Mouse (Mus musculus) spleen, adult 2 months (tissue): ENCODE results near the gene Klrb1f. TPM values are rescaled to one million over a fixed set of nuclear protein-coding genes. Genes with fewer than 3 reads are reported as not detected.

Experiments
- DNase-seq, 2 experiments: peaks; one replicate each; pipeline versions ENCODE4 v3.0.0 to v3.0.0-alpha.2; 2012 to 2021; ENCODE audit warnings: low spot score in 2 of 2, low read depth in 1 of 2
- H3K27ac ChIP-seq: fragments of 200-500 bp; 2 replicates; pipeline ENCODE4 v1.5.1; 2012; ENCODE audit warnings: low read length, inconsistent platforms; ENCODE audit not compliant: insufficient read depth
- H3K27me3 ChIP-seq: fragments of 200-500 bp; 2 replicates; pipeline ENCODE4 v1.6.1; 2012; ENCODE audit warnings: mild to moderate bottlenecking, moderate library complexity, low read length, inconsistent platforms; ENCODE audit not compliant: control insufficient read depth, insufficient read depth
- H3K36me3 ChIP-seq: fragments of 200-500 bp; 2 replicates; pipeline ENCODE4 v1.6.1; 2012; ENCODE audit warnings: mild to moderate bottlenecking, low read length, inconsistent platforms; ENCODE audit not compliant: control insufficient read depth, insufficient read depth
- H3K4me1 ChIP-seq: fragments of 200-500 bp; 2 replicates; pipeline ENCODE4 v1.6.1; 2011; ENCODE audit warnings: inconsistent platforms; ENCODE audit not compliant: control insufficient read depth, insufficient read depth, insufficient read length
- H3K4me3 ChIP-seq: fragments of 200-500 bp; 2 replicates; pipeline ENCODE4 v1.5.1; 2011; ENCODE audit warnings: mild to moderate bottlenecking, inconsistent platforms; ENCODE audit not compliant: insufficient read depth, insufficient read length; ENCODE audit errors: extremely low read depth
- CTCF ChIP-seq: fragments of 200-500 bp; IDR thresholded peaks from 2 replicates; pipeline ENCODE4 v1.5.1; 2011; ENCODE audit warnings: mild to moderate bottlenecking, inconsistent platforms; ENCODE audit not compliant: insufficient read depth, insufficient read length, insufficient replicate concordance; ENCODE audit errors: extremely low read depth
- POLR2A ChIP-seq: fragments of 200-500 bp; IDR thresholded peaks from 2 replicates; pipeline ENCODE4 v1.6.1; 2011; ENCODE audit warnings: low read depth, low read length, inconsistent platforms
- WGBS: fragments of 180-500 bp; shearing (Covaris S2); methylation state at CpG from one replicate; pipeline ENCODE4 v1.1.7; 2018; 5-methylcytosine and 5-hydroxymethylcytosine counted together
- polyA plus RNA-seq: library from polyadenylated mRNA; depleted of rRNA; stranded (reverse); fragments of >200 nt; gene quantifications from 2 replicates; pipeline ENCODE4 v1.2.3, GENCODE M21; 2012

The Klrb1f gene
- polyA plus RNA-seq, 1 experiment, result 1.8 TPM

DNA sequence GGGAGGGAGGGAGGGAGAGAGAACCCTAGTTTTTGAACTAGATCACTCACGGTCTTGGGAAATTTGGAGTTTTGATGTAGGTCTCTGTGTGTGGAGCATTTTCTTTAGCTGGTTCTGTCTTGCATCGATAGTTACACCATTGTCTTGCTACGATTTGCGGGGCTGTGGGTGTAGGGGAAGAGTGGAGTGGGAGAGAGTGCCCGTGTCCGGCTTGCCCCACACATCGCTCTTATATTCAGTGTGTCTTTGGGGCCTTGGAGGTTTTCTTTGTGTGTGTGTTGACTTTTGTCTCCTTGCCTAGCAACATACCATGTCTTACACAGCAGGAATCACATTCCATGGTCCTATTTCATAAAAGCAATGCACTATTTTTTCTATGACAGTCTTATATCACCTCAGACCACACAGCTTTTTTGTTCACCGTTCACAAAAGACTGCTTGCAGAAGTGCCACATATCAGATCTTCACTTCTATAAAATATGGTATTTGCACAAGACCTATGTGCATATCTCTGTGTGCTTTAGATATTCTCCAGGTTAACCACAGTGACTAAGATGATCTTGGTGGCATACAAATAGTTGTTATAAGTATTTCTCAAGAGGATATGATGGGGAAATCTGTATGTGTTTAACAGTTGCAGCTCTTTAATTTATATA, 4.0 kb downstream of the Klrb1f start:
- H3K4me1 ChIP-seq, result peaks cover 2% of the 10 kb centered on the region; the same call in 1 of the 2 replicates
- H3K4me3 ChIP-seq, result peak overlapping the region; percentile 9; the same call in 1 of the 2 replicates
- no peaks in the 10 kb centered on the region for H3K27me3 ChIP-seq
- TF ChIP-seq CTCF, result no peak
- WGBS, result 15% methylated on average over 8 of the region's 8 CpGs
- DNase-seq, result no peak
- H3K36me3 ChIP-seq, result no peaks in the 10 kb centered on the region
- H3K27ac ChIP-seq, result peak overlapping the region; percentile 68; the same call in 1 of the 2 replicates

DNA sequence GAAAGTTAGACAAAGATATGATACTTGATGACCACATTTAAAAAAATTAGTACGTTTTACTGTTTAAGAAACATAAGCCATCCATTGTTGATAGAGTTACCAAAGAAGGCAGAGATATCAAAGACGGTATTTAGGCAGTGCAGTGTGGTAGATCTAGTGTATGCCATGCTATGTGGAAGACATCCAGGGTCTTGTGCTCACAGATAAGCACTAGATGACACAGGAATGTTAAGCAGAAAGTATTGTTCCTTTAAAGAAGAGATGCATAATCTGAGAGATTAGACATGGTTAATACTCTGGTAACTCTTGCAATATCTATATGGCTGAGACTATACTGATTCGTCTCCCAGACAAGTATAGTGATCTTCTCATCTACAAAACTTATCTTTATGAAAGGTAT, 5.4 kb downstream of the Klrb1f start:
- 81% methylated on average over 3 of the region's 3 CpGs for WGBS
- Histone ChIP-seq H3K27me3 (no peaks in the 10 kb centered on the region), H3K4me1 (peaks cover 2% of the 10 kb centered on the region; the same call in 1 of the 2 replicates), H3K27ac (no peak overlapping the region), H3K36me3 (no peaks in the 10 kb centered on the region), H3K4me3 (no peak overlapping the region)
- DNase-seq, result no peak
- TF ChIP-seq POLR2A (no peak), CTCF (no peak)

DNA sequence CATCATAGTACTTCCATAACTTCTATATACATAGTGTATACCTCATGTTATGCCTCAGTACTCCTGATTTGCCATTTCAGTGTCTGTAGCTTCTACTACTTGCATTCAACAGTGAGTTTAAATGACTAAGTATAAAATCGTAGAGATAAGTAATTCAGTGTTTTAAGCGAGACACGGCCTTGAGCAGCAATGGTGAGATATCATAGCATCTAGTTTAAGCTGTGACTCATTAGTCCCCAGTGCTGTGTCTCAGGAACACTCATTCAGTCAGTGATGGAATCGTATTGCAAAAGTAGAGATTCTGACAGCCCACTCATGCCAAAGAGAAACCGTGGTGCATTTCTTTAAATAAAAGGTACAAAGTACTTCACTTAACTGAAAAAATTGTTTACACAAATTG, 6.0 kb downstream of the Klrb1f start:
- H3K27me3 ChIP-seq, result no peaks in the 10 kb centered on the region
- H3K27ac ChIP-seq, result no peak overlapping the region
- H3K4me1 ChIP-seq, result peaks cover 2% of the 10 kb centered on the region; the same call in 1 of the 2 replicates
- H3K4me3 ChIP-seq, result no peak overlapping the region
- TF ChIP-seq POLR2A (no peak), CTCF (no peak)
- 84% methylated on average over 5 of the region's 5 CpGs for WGBS
- no peaks in the 10 kb centered on the region for H3K36me3 ChIP-seq
- no peak for DNase-seq

DNA sequence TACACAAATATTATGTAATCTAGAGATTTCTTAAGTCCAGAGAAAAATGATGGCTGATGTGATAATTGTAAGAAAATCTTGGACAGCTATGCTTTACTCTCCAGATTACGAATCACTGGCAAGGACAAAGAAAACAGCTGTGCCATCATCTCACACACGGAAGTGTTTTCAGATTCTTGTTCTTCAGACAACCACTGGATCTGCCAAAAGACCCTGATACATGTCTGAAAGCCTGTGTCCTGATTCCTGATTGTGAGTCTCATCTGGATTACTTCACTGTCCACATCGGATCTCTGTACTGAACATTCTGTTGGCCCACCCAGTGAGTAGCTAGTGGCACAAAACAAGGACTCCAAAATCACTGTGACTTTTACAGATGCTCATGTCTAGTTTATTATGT, 10.5 kb downstream of the Klrb1f start:
- no peak overlapping the region for H3K4me3 ChIP-seq
- H3K27me3 ChIP-seq, result no peaks in the 10 kb centered on the region
- TF ChIP-seq CTCF, result no peak
- TF ChIP-seq POLR2A, result no peak
- WGBS, result 90% methylated on average over 3 of the region's 3 CpGs
- H3K4me1 ChIP-seq, result no peaks in the 10 kb centered on the region; the same call in 1 of the 2 replicates
- DNase-seq, result no peak
- no peaks in the 10 kb centered on the region for H3K36me3 ChIP-seq
- no peak overlapping the region for H3K27ac ChIP-seq

DNA sequence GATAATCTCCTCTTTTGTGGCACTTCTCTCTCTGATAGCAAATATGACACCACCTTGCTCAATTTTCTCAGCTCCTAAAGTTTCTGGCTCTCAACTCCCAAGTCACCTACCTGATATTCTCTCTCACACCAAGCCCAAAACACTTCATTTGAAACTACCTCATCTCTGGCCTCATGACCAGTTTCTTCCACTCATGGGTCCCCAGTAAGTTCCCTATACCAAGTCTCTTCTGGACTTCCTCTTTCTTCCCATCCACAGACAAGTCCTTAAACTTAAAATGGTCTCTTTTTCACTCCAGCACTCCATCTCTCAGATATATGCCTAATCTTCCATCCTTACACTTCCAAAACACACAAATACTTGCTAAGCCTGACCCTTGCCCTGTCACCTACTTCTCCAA, 12.3 kb downstream of the Klrb1f start:
- no peaks in the 10 kb centered on the region for H3K27me3 ChIP-seq
- no peak overlapping the region for H3K4me3 ChIP-seq
- no peak for DNase-seq
- no peak overlapping the region for H3K27ac ChIP-seq
- TF ChIP-seq CTCF, result no peak
- TF ChIP-seq POLR2A, result no peak
- H3K36me3 ChIP-seq, result no peaks in the 10 kb centered on the region
- H3K4me1 ChIP-seq, result no peaks in the 10 kb centered on the region

DNA sequence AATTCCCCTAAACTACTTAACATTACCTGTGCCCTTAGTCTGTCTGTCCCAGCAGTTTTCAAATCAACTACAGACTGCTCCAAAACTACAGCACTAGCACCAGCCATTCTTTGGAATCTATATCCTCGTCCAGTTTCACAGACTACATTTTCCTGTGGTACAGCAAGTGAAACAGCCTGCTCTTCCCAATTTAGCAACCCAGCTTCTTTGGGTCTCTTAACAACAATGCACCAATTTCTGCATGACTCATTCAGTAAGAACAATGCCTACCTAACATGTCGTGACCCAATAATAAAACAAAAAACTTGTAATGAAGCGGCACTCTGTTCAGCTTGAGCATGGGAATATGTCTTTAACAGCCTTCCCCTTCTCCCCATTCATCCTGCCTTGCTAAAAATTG, 19.7 kb downstream of the Klrb1f start:
- no peaks in the 10 kb centered on the region for H3K4me1 ChIP-seq
- TF ChIP-seq POLR2A (no peak), CTCF (no peak)
- WGBS, result 69% methylated on average over 3 of the region's 3 CpGs
- no peak overlapping the region for H3K4me3 ChIP-seq
- no peaks in the 10 kb centered on the region for H3K27me3 ChIP-seq
- DNase-seq, result no peak
- H3K27ac ChIP-seq, result no peak overlapping the region
- H3K36me3 ChIP-seq, result no peaks in the 10 kb centered on the region

DNA sequence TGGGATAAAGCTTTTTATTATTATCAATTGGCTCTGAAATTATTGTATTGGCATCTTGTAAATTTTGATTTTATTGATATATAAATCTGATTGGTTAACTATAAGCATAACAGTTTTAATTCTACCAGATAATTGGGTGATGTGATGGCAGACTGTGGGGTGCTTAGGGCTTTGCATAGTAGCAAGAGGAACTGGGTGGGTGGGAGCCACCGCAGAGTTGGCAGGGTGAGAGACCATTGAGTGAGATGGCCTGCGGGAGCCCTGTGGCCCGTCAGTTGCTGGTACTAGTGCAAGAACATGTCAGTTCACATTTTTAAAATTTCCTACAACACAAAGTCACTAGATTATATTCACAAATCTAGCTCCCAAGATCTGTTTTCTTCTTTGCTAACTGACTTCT, 20.2 kb downstream of the Klrb1f start:
- H3K27me3 ChIP-seq, result no peaks in the 10 kb centered on the region
- H3K36me3 ChIP-seq, result no peaks in the 10 kb centered on the region
- WGBS, result 62% methylated on average over 3 of the region's 3 CpGs
- H3K4me3 ChIP-seq, result no peak overlapping the region
- no peak for DNase-seq
- no peaks in the 10 kb centered on the region for H3K4me1 ChIP-seq
- no peak for TF ChIP-seq POLR2A
- no peak for TF ChIP-seq CTCF
- no peak overlapping the region for H3K27ac ChIP-seq
